Mouse (Mus musculus) splenic B cell, adult 2 months (primary cell): ENCODE results near the gene Nsmce1.

ENCODE experiments used
- DNase-seq: peaks from one replicate; pipeline ENCODE4 v3.0.0-alpha.2; 2011; ENCODE audit warnings: low read depth, low spot score
- H3K27me3 ChIP-seq: 2 replicates; pipeline ENCODE4 v1.6.1; 2012; ENCODE audit warnings: mild to moderate bottlenecking, low read length, moderate library complexity, mixed read lengths; ENCODE audit not compliant: control insufficient read depth, poor library complexity, insufficient read depth, severe bottlenecking
- H3K36me3 ChIP-seq: 2 replicates; pipeline ENCODE4 v1.6.1; 2012; ENCODE audit warnings: mild to moderate bottlenecking, low read length, moderate library complexity, mixed read lengths; ENCODE audit not compliant: control insufficient read depth, poor library complexity, insufficient read depth, severe bottlenecking

The Nsmce1 gene

GRCm38 (mm10) chr7:125490947-125491735 lies at the start of gene Nsmce1:
TSS of gene Nsmce1 (minus strand) at chr7:125491596.
- Histone ChIP-seq H3K36me3 (no peaks in the 10 kb centered on the region), H3K27me3 (no peaks in the 10 kb centered on the region)
- peak; percentile 97 for DNase-seq

GRCm38 (mm10) chr7:125541026-125541425 lies 49.6 kb upstream of the Nsmce1 start:
- H3K36me3 ChIP-seq, result no peaks in the 10 kb centered on the region
- no peaks in the 10 kb centered on the region for H3K27me3 ChIP-seq
- DNase-seq, result no peak

- no peak for DNase-seq
- no peaks in the 10 kb centered on the region for H3K36me3 ChIP-seq
- no peaks in the 10 kb centered on the region for H3K27me3 ChIP-seq
Measured at GRCm38 (mm10) chr7:125539351-125539750, 48.0 kb upstream of the Nsmce1 start.

DNA sequence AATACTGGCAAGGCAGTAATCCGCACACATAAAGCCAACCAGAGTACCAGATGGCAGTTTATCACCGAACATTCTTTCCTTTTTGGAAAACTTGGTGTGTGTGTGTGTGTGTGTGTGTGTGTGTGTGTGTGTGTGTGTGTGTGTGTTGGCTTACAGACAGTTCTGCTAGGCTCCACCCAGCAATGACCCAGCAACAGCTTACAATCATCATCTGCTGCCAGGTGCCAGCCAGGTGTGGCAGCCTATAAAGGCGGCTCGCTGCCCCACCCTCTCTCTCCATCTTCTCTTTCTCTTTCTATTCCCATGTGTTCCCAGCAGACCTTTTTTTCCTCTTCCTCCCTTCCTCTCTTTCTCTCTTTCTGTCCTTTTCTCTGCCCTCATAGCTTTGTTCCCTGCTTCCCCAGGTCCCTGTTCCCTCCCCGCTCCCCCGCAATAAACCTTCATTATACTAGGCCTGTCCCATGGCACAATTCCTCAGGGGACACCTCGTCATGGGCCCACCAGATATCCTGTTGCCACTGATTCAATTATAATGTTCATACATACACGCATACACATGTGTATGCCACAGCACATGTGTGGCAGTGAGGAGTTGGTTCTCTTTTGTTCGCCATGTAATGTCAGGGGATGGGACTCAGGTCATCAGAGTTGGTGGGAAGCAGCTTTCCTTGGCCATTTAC lies 36.6 kb upstream of the Nsmce1 start:
- DNase-seq, result no peak
- H3K36me3 ChIP-seq, result no peaks in the 10 kb centered on the region
- no peaks in the 10 kb centered on the region for H3K27me3 ChIP-seq

GRCm38 (mm10) chr7:125527186-125527585 lies 35.8 kb upstream of the Nsmce1 start:
- Histone ChIP-seq H3K27me3 (no peaks in the 10 kb centered on the region), H3K36me3 (no peaks in the 10 kb centered on the region)
- no peak for DNase-seq

GRCm38 (mm10) chr7:125523051-125523450 lies 31.7 kb upstream of the Nsmce1 start:
- no peaks in the 10 kb centered on the region for H3K27me3 ChIP-seq
- no peak for DNase-seq
- no peaks in the 10 kb centered on the region for H3K36me3 ChIP-seq

- H3K27me3 ChIP-seq, result no peaks in the 10 kb centered on the region
- H3K36me3 ChIP-seq, result no peaks in the 10 kb centered on the region
- no peak for DNase-seq
Measured at GRCm38 (mm10) chr7:125519715-125520114, 28.3 kb upstream of the Nsmce1 start.

DNA sequence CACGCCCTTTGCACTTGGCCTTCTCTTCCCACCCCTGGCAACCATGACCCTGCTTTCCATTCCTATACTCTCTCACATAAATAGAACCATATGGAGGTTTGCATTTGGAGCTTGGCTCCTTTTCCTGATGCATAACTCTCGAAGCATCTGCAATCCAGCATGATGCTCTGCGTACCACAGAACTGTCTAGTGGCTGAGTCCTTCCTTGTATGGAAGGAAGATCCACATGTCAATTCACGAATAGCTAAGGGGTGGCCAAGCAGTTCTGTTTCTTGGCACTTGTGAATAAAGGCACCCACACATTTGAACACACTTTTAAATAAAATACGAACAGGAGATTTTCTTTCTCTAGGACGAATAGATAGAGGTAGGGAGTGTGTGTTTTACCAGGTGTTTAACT lies 26.1 kb upstream of the Nsmce1 start:
- H3K36me3 ChIP-seq, result no peaks in the 10 kb centered on the region
- no peak for DNase-seq

DNA sequence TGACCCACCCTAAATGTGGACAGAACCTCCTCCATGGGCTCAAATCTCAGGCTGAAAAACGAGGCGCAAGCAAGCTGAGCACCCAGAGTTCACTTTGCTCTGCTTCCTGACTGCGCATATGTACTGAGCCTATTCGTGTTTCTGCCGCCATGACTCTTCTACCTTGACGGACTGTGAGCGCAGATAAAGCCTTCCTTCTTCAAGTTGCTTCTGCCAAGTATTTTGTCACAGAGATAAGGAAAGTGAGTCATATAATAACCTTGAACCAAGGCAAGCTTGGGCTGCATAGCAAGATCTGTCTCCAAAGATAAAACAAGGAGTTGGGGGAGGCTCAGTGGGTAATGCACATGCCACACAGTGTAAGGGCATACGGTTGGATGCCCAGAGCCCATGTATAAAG lies 25.3 kb upstream of the Nsmce1 start:
- DNase-seq, result no peak

More for the DNA sequence above, 26.1 kb upstream of the Nsmce1 start:
- H3K27me3 ChIP-seq, result no peaks in the 10 kb centered on the region

DNA sequence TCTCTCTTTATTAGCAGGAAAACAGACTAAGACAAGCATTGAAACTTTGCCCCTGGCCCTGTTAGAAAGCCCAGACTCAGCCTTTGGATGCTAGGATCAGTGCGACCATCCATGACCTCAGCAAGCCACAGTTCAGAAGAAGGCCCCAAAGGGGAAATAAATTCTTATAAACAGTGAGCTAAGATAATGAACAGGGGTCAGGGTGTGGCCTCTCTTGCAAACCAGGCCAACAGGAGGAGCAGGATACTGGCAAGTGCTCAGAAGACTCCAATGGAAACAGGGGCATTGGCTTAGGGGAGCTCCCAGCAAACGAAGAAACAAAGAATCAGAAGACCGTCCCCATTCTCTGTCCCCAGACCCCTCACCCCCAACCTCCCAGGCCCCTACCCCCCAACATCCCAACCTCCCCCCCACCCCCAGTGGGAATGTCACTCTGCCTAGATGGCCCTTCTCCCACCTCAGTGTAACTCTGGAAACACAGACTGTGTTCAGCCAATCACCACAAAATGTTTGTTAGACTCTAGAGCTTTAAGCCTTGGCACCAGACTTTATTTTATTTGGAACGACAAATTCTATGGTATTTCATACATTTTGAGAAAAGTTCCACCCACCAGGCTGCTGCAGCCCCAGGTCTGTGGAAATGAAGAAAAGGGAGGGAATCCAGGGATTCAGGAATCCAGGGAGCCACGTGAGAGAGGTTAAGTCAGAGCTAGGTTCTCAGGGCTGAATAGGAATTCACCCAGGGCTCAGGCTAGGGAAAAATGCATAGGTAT lies 23.9 kb upstream of the Nsmce1 start:
- DNase-seq, result no peak
- Histone ChIP-seq H3K36me3 (no peaks in the 10 kb centered on the region), H3K27me3 (no peaks in the 10 kb centered on the region)

More for the DNA sequence above, 25.3 kb upstream of the Nsmce1 start:
- no peaks in the 10 kb centered on the region for H3K27me3 ChIP-seq
- no peaks in the 10 kb centered on the region for H3K36me3 ChIP-seq

GRCm38 (mm10) chr7:125511852-125512251 lies 20.5 kb upstream of the Nsmce1 start:
- no peak for DNase-seq
- Histone ChIP-seq H3K27me3 (no peaks in the 10 kb centered on the region), H3K36me3 (no peaks in the 10 kb centered on the region)

DNA sequence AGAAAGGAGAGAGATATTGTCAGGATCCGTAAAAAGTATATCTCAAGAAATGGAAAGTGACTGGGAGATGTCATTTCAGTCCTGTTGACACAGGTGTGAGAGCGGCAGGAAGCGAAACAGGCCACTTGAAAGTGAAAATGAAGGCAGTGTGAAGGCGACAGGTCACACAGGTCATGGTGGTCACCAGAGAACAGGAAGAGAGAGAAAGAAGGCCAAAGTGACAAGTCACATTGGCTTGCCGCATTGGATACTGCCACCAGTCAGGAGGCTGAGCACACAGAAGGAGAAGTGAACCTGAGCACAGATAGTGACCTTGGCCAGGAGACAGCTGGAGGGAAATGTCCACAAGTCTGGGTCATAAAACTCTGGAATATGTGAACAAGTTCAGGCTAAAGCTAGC lies 20.0 kb upstream of the Nsmce1 start:
- H3K36me3 ChIP-seq, result no peaks in the 10 kb centered on the region
- peak; percentile 59 for DNase-seq
- no peaks in the 10 kb centered on the region for H3K27me3 ChIP-seq

- H3K27me3 ChIP-seq, result no peaks in the 10 kb centered on the region
- no peak for DNase-seq
- H3K36me3 ChIP-seq, result no peaks in the 10 kb centered on the region
Measured at GRCm38 (mm10) chr7:125507279-125507678, 15.9 kb upstream of the Nsmce1 start.

DNA sequence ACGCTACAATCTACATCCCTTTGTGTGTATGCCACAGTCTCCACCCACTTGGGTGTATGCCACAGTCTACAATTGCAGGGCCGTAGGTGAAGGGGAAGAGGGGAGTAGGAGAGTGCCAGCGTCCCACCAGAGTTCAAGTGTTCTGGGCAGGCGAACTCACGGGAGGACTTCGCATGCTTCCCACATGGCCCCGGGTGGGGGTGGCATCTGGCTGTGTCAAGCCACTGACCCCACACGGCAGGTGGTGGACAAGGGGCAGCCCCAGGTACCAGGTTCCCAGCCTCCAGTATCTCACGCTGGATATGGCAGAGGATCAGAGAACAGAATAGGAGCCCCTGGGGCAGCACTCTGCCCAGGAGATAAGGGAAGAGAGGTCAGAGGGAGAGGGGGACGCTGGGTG lies 14.2 kb upstream of the Nsmce1 start:
- no peak for DNase-seq
- H3K27me3 ChIP-seq, result no peaks in the 10 kb centered on the region
- H3K36me3 ChIP-seq, result no peaks in the 10 kb centered on the region

- no peak for DNase-seq
- H3K36me3 ChIP-seq, result no peaks in the 10 kb centered on the region
Measured at GRCm38 (mm10) chr7:125504618-125505017, 13.2 kb upstream of the Nsmce1 start.

More at GRCm38 (mm10) chr7:125504618-125505017, 13.2 kb upstream of the Nsmce1 start:
- H3K27me3 ChIP-seq, result no peaks in the 10 kb centered on the region
